Mouse (Mus musculus) megakaryocyte, embryonic 14.5 days (primary cell): ENCODE measurements around the gene Srsf4. TPM values are rescaled to one million over a fixed set of nuclear protein-coding genes. Genes with fewer than 3 reads are reported as not detected.

Source experiments
- H3K27me3 ChIP-seq: replicated peaks from 2 replicates; pipeline ENCODE3; 2012; ENCODE audit warnings: inconsistent platforms
- H3K36me3 ChIP-seq: replicated peaks from 2 replicates; pipeline ENCODE3; 2012; ENCODE audit warnings: low read length, inconsistent platforms, mixed read lengths
- H3K4me1 ChIP-seq: 2 replicates; pipeline ENCODE4 v1.6.1; 2012; ENCODE audit warnings: inconsistent platforms
- H3K4me3 ChIP-seq: replicated peaks from 2 replicates; pipeline ENCODE3; 2012; ENCODE audit warnings: moderate library complexity, mild to moderate bottlenecking, inconsistent platforms
- H3K9me3 ChIP-seq: 2 replicates; pipeline ENCODE4 v1.6.1; 2012; ENCODE audit warnings: inconsistent platforms
- FLI1 ChIP-seq: IDR thresholded peaks from 2 replicates; pipeline ENCODE4 v1.6.1; 2012; ENCODE audit warnings: low read length, inconsistent platforms, mixed read lengths
- GATA1 ChIP-seq: IDR thresholded peaks from 3 replicates; pipeline ENCODE4 v1.6.1; 2012; ENCODE audit warnings: mixed read lengths, low read length, inconsistent platforms, borderline replicate concordance
- polyA plus RNA-seq: library from polyadenylated mRNA; stranded (reverse); fragments of >175 nt; gene quantifications from 2 replicates; pipeline ENCODE4 v1.2.3, GENCODE M21; 2012; ENCODE audit warnings: low replicate concordance; ENCODE audit not compliant: insufficient read depth

Gene Srsf4
- polyA plus RNA-seq, 1 experiment: 135 TPM

GRCm38 (mm10) chr4:131947848-131948247, 74.4 kb downstream of the Srsf4 start:
- no peaks in the 10 kb centered on the region for H3K27me3 ChIP-seq
- H3K36me3 ChIP-seq: peaks cover 97% of the 10 kb centered on the region
- no peaks in the 10 kb centered on the region for H3K9me3 ChIP-seq
- TF ChIP-seq GATA1: no peak
- no peak for TF ChIP-seq FLI1
- no peak overlapping the region for H3K4me3 ChIP-seq
- peaks cover 11% of the 10 kb centered on the region; the same call in 1 of the 2 replicates for H3K4me1 ChIP-seq

GRCm38 (mm10) chr4:131949903-131950302, 76.5 kb downstream of the Srsf4 start:
- peaks cover 11% of the 10 kb centered on the region; the same call in 1 of the 2 replicates for H3K4me1 ChIP-seq
- peaks cover 97% of the 10 kb centered on the region for H3K36me3 ChIP-seq
- no peaks in the 10 kb centered on the region for H3K27me3 ChIP-seq
- no peak for TF ChIP-seq GATA1
- TF ChIP-seq FLI1: no peak
- no peaks in the 10 kb centered on the region for H3K9me3 ChIP-seq
- H3K4me3 ChIP-seq: no peak overlapping the region

GRCm38 (mm10) chr4:131950657-131951056, 77.2 kb downstream of the Srsf4 start:
- H3K9me3 ChIP-seq: no peaks in the 10 kb centered on the region
- 0 out of 2 replicates have a peak, but pooled peaks cover 11% of the 10 kb centered on the region for H3K4me1 ChIP-seq
- H3K27me3 ChIP-seq: no peaks in the 10 kb centered on the region
- TF ChIP-seq GATA1 (no peak), FLI1 (no peak)
- no peak overlapping the region for H3K4me3 ChIP-seq
- peaks cover 97% of the 10 kb centered on the region for H3K36me3 ChIP-seq

Other genes with a start within 250 kb of the Srsf4 start
- 0.07 and 0.39 TPM in 2 replicates for gene Ptpru, start 35.3 kb upstream of the Srsf4 start, polyA plus RNA-seq
- 8.8 and 15.2 TPM in 2 replicates for gene Mecr, start 30.1 kb upstream of the Srsf4 start, polyA plus RNA-seq
- gene Tmem200b, start 48.2 kb downstream of the Srsf4 start, polyA plus RNA-seq: not detected in 2 replicates
- gene Gm10300, start 201.1 kb downstream of the Srsf4 start, polyA plus RNA-seq: 0.23 TPM in 1 of 2 replicates, not detected in the other
- 90.5 and 122 TPM in 2 replicates for gene Epb41, start 201.7 kb downstream of the Srsf4 start, polyA plus RNA-seq